Mouse (Mus musculus) hindbrain, postnatal 0 days (tissue): ENCODE data around the gene Casp4. TPM values are rescaled to one million over a fixed set of nuclear protein-coding genes. Genes with fewer than 3 reads are reported as not detected.

Experiments used
- ATAC-seq: fragments of 200-750 bp; cut with Nextera tagmentation; 2 replicates; pipeline ENCODE4 v1.8.0; 2017; ENCODE audit warnings: mild to moderate bottlenecking, moderate TSS enrichment, moderate library complexity
- DNase-seq: peaks from one replicate; pipeline ENCODE4 v3.0.0-alpha.2; 2015; ENCODE audit warnings: low spot score
- H3K27ac ChIP-seq: fragments of 300-500 bp; sonication (generic); 2 replicates; pipeline ENCODE4 v1.5.1; 2014; ENCODE audit warnings: mild to moderate bottlenecking
- H3K27me3 ChIP-seq: fragments of 300-500 bp; sonication (generic); 2 replicates; pipeline ENCODE4 v1.6.1; 2014; ENCODE audit warnings: low read length, mixed read lengths; ENCODE audit not compliant: insufficient read depth
- H3K36me3 ChIP-seq: fragments of 300-500 bp; sonication (generic); 2 replicates; pipeline ENCODE4 v1.6.1; 2014; ENCODE audit warnings: low read length, mixed read lengths; ENCODE audit not compliant: insufficient read depth
- H3K4me1 ChIP-seq: fragments of 300-500 bp; sonication (generic); 2 replicates; pipeline ENCODE4 v1.6.1; 2014; ENCODE audit warnings: antibody characterized with exemption, low read length, mixed read lengths; ENCODE audit not compliant: insufficient read depth
- H3K4me2 ChIP-seq: fragments of 300-500 bp; sonication (generic); 2 replicates; pipeline ENCODE4 v1.6.1; 2014; ENCODE audit warnings: low read depth, mild to moderate bottlenecking, low read length, moderate library complexity, mixed read lengths
- H3K4me3 ChIP-seq: fragments of 300-500 bp; sonication (generic); 2 replicates; pipeline ENCODE4 v1.5.1; 2014; ENCODE audit warnings: low read length
- H3K9ac ChIP-seq: fragments of 300-500 bp; sonication (generic); replicated peaks from 2 replicates; pipeline ENCODE4 v1.6.1; 2014; ENCODE audit warnings: mild to moderate bottlenecking, low read length, moderate library complexity, mixed read lengths
- H3K9me3 ChIP-seq: fragments of 300-500 bp; sonication (generic); 2 replicates; pipeline ENCODE4 v1.6.1; 2016; ENCODE audit warnings: low read length, mixed read lengths
- CTCF ChIP-seq: IDR thresholded peaks from 2 replicates; pipeline ENCODE4 v1.5.1; 2016; ENCODE audit warnings: antibody characterized with exemption, control low read depth, low read depth
- WGBS: fragments of 180-500 bp; shearing (Covaris S2); extraction: QIAGEN DNeasy Blood & Tissue Kit; methylation state at CpG from one replicate; pipeline ENCODE4 v1.1.7; 2014; 5-methylcytosine and 5-hydroxymethylcytosine counted together
- polyA plus RNA-seq: library from polyadenylated mRNA; unstranded; fragments of >200 nt; fragmentation: Nextera tagmentation; extraction: Ambion mirVana; gene quantifications from 2 replicates; pipeline ENCODE4 v1.2.1, GENCODE M21; 2015
- total RNA-seq: library from RNA; depleted of rRNA; stranded (reverse); fragments of >200 nt; gene quantifications from 2 replicates; pipeline ENCODE4 v1.2.3, GENCODE M21; 2014

The Casp4 gene
- total and polyA plus RNA-seq, 2 experiments from 2014 or later, result 0.16 to 0.55 TPM

DNA sequence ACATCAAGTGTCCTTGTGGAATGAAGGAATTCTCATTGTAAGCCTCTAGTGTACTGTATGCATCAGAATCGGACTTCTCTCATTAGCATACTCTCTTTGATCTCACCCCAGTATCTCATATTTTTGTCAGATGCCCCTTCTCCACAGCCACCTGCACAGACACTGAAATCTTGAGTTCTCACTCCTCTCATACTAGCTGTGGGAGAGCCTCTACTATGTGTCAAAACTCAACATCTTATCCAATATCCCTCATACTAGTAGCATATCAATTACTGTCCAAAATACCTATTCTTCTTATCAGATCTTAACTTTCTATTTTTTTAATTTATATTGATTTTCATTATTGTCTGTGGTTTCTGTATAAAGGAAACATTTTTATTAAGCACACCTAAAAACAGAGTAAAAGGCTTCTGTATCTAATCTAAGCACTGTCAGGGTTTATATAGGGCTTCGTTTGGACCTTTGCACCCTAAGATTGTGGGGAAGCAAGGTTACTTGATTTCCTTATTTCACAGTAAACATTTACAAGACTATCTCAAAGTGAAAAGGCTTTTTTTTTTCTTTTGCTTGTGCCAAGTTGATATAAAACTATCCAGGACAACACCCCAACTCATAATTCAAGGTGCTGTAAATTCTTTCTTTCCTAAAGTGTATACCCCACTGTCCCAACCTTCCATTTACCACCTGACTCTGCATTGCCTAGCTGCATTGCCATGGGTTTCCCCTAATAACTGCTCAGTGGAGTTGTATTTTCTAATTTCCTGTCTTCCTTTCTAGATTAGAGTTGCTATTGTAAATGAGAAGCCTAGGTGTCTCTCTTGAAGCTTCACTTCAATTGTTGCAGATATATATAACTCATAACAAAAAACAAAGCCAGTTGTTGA, 12.0 kb upstream of the Casp4 start:
- Histone ChIP-seq H3K27ac (no peak overlapping the region), H3K4me3 (no peak overlapping the region), H3K4me2 (no peak overlapping the region), H3K9ac (no peak overlapping the region), H3K27me3 (no peaks in the 10 kb centered on the region), H3K4me1 (no peaks in the 10 kb centered on the region), H3K36me3 (no peaks in the 10 kb centered on the region), H3K9me3 (no peaks in the 10 kb centered on the region)
- ATAC-seq, result no peak
- DNase-seq, result no peak
- no peak for TF ChIP-seq CTCF
- 81% methylated on average over 2 of the region's 2 CpGs for WGBS

- ATAC-seq (no peak), DNase-seq (no peak)
- Histone ChIP-seq H3K4me2 (no peak within 1 kb of the TSS), H3K4me1 (no peaks in the 10 kb centered on the region), H3K27ac (no peak within 1 kb of the TSS), H3K36me3 (no peaks in the 10 kb centered on the region), H3K27me3 (no peaks in the 10 kb centered on the region), H3K9ac (no peak within 1 kb of the TSS), H3K4me3 (no peak within 1 kb of the TSS), H3K9me3 (no peaks in the 10 kb centered on the region)
- WGBS, result 57% methylated on average over 11 of the region's 11 CpGs
- TF ChIP-seq CTCF, result no peak
Observed at GRCm38 (mm10) chr9:5298329-5299131, 10.1 kb upstream of the Casp4 start, which contains the start of gene Casp1. Gene Casp1, plus strand, starts transcription at chr9:5298517.

DNA sequence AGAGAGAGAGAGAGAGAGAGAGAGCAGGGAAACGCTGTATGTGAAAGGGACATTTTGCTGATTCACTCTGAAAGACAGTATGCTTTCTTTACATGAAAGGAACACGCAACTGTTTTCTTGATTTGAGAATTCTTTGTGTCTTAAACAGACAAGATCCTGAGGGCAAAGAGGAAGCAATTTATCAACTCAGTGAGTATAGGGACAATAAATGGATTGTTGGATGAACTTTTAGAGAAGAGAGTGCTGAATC, 9.6 kb upstream of the Casp4 start:
- Histone ChIP-seq H3K9ac (no peak overlapping the region), H3K4me2 (no peak overlapping the region), H3K4me1 (no peaks in the 10 kb centered on the region), H3K27me3 (no peaks in the 10 kb centered on the region), H3K27ac (no peak overlapping the region), H3K4me3 (no peak overlapping the region), H3K9me3 (no peaks in the 10 kb centered on the region), H3K36me3 (no peaks in the 10 kb centered on the region)
- WGBS, result 83% methylated on average over 2 of the region's 2 CpGs
- DNase-seq (no peak), ATAC-seq (no peak)
- no peak for TF ChIP-seq CTCF

DNA sequence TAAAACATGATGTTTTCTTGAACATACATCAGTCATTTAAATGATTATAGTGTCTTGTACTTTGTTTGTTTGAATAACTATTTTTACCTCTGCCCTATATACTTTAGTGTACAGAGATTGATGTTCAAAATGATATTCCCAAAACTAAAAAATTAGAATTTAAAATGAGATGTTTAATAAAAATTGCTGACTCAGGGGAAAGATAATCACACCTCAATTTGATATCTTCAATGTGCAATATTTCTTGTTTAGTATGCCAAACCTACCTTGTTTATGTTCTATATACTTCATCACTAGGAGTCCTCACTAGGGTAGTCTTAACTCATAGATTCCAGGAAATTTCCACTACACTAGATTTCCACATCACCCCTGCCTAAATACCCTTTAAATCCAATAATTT, 1.5 kb downstream of the Casp4 start:
- Histone ChIP-seq H3K4me3 (no peak overlapping the region), H3K27me3 (no peaks in the 10 kb centered on the region), H3K9me3 (no peaks in the 10 kb centered on the region), H3K27ac (no peak overlapping the region), H3K4me1 (no peaks in the 10 kb centered on the region), H3K4me2 (no peak overlapping the region), H3K36me3 (no peaks in the 10 kb centered on the region), H3K9ac (no peak overlapping the region)
- DNase-seq (no peak), ATAC-seq (no peak)
- no peak for TF ChIP-seq CTCF

DNA sequence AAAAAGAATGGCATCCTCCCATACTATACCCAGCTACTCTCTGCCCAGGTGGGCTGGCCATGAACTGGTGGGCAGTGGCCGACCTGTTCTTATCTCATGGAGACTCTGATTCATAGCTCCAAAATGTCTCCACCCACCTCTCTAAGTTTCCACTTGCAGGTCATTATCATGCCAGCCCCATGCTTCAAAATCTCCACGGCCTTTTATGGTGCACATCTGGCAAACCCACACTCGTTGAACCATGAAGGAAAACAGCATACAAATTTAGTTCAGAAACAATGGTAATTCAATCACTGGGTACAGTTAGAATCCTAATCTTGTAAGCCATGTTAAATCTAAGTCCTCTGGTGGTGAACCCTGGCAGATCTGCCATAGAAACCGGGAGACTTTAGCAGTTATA, 2.8 kb downstream of the Casp4 start:
- Histone ChIP-seq H3K27me3 (no peaks in the 10 kb centered on the region), H3K27ac (no peak overlapping the region), H3K9me3 (no peaks in the 10 kb centered on the region), H3K4me3 (no peak overlapping the region), H3K36me3 (no peaks in the 10 kb centered on the region), H3K4me1 (no peaks in the 10 kb centered on the region), H3K9ac (no peak overlapping the region), H3K4me2 (no peak overlapping the region)
- WGBS, result 75% methylated on average over 4 of the region's 4 CpGs
- TF ChIP-seq CTCF, result no peak
- ATAC-seq, result no peak
- no peak for DNase-seq

DNA sequence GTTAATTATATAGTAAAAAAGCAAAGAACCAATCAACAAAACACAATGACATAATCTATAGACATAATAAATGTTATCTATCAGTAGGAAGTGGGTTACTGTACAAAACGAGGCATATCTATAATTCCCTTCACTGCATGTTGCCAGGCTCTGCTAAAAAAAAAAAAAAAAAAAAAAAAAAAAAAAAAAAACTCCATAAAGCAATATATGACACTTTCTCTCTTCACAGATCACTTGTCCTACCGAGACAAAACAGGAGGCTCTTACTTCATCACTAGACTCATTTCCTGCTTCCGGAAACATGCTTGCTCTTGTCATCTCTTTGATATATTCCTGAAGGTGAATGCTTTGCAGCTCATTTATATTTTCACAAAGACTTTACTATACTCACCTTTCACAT, 19.6 kb downstream of the Casp4 start:
- Histone ChIP-seq H3K27ac (no peak overlapping the region), H3K4me1 (no peaks in the 10 kb centered on the region), H3K9me3 (no peaks in the 10 kb centered on the region), H3K36me3 (no peaks in the 10 kb centered on the region), H3K9ac (no peak overlapping the region), H3K4me2 (no peak overlapping the region), H3K27me3 (no peaks in the 10 kb centered on the region), H3K4me3 (no peak overlapping the region)
- TF ChIP-seq CTCF, result no peak
- 74% methylated on average over 3 of the region's 3 CpGs for WGBS
- ATAC-seq (no peak), DNase-seq (no peak)

- no peak overlapping the region for H3K27ac ChIP-seq
- no peak for DNase-seq
- H3K36me3 ChIP-seq, result no peaks in the 10 kb centered on the region
- H3K4me3 ChIP-seq, result no peak overlapping the region
- no peak for TF ChIP-seq CTCF
- no peak for ATAC-seq
- no peaks in the 10 kb centered on the region for H3K27me3 ChIP-seq
- no peaks in the 10 kb centered on the region for H3K9me3 ChIP-seq
- no peak overlapping the region for H3K9ac ChIP-seq
- no peak overlapping the region for H3K4me2 ChIP-seq
- no peaks in the 10 kb centered on the region for H3K4me1 ChIP-seq
Observed at GRCm38 (mm10) chr9:5332441-5332840, 23.8 kb downstream of the Casp4 start.
